Mouse (Mus musculus) B cell, adult 2 months (primary cell): ENCODE measurements at regions not wholly inside any gene's neighbourhood (a gene's known extent, or its start where the extent isn't known, plus 50 kb on each side); places are given as distances from the start of the nearest gene placed in this dataset.
"Not testable (repeated sequence)": the region's sequence is repeated elsewhere in the genome, so short reads cannot be mapped to it uniquely, and the experiment has no call there.

Source experiments
- DNase-seq, 2 experiments: peaks; one replicate each; pipeline ENCODE4 v3.0.0; 2022

DNA sequence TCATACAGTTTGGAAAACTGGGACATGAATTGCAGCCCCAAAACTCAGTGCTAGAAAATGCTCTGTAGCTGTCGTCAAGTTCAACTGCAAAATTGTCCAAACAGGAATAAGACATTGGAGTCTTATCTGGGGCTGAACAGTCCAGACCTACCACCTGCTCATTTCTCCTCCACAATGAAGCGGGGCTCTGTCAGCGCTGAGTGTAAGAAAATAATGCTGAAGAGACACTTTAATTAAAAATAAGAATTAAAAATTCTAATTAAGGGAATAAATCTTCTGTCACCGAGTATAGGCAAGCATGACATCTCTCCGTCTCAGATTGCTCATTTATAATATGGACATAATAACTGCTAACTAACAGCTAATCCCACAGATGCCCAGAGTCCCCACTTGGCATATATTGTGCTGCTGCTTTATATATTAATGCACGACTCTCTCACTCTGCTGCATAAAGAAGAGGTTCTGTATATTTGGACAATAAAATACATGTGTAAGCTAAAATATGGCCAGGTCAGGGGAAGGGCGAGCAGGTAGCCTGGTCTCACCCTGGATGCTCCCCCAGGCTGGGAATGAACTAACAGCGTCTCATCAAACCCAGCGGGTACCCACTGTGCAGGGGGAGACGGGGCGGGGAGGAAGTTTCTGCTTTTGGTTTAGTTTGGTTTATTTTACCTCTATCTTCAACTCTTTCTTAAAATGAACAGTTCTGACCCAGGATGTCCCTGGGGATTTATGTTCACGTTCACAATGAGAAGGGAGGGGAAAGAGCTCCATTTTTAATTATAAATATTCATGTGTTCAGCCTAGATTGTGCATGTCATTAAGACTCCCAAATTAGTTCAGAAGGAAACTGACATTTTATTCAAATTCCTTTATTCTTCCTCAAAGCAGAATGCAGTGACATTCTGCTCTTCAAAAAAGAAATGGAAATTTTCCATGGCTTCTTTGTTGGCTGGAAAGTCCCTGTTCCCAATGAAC is 544.9 kb downstream of the Pdcd6ip start:
- no peak for DNase-seq

DNA sequence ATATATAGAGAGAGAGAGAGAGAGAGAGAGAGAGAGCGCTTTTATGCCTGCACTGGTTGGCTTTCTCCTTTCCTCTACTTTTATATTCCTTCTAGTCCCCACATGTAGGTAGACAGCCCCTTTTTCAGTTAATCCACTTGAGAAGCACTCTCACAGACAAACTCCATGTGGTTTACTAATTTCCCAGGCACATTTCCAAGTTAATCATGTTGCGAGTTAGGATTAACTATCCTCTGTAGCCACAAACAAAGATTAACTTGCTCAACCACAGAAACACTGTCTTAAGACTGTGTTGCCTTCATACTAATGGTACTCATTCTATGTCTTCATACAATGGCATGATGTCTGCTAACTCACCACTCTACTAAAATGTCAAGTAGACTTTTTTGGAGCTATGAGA is 548.0 kb downstream of the Pdcd6ip start:
- no peak for DNase-seq

DNA sequence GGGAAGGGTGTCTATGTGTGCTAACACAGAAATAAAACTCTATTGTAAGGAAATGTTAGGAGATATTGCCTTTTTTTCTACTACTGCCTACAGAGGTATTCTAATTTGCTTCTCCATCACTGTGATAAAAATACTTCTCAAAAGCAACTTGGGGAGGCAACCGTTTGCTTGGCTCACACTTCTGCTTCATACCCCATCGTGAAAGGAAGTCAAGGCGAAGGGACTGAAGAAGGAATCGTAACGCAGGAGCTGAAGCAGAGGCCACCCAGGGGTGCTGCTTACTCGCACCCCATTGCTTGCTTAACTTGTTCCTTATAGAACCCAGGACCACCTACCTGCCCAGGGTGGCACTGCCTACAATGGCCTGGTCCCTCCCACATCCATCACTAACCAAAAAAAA is 550.0 kb downstream of the Pdcd6ip start:
- no peak for DNase-seq

DNA sequence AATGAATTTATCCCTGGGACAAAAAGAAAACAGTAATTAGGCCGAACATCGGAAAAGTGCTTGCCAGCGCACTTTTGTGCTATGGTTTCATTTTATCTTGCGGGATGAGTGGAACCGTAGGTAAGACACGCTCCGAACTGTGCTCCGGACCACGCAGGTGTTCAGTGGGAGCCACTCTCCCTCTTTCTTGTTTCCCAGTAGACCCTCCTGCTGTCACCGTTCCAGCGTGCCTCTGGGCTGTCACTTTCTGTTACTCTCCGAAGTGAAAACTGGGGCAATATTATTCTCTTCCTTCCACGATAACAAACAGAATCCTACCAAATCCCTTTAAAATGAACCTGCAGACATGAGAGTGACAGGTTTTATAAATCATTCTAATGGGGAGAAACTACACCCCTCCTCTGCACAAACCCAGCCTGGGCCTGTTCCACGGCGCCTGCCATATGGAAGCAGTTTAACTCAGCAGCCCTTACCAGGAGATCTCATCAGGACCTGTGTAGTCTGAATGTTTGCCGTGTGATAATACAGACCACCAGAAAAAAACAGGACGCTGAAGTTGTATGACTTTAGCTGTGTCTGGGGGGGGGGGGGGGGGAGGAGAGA is 550.5 kb downstream of the Pdcd6ip start:
- no peak for DNase-seq

DNA sequence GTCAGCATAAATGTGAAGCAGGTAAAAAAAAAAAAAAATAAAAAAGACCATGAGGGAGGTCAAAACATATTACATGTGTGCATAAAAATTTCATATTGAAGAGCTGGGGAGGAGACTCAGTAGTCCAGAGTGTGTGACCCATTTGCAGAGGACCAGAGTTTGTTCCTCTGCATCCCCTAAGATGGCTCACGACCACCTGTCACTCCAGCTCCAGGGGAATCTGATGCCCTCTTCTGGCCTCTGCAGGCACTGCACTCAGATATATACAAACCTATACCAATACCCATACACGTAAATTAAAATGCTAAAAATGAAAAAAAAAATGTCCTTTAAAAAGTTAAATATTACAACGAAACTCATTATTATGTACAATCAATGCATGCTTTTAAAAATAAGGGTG is 551.4 kb downstream of the Pdcd6ip start:
- no peak for DNase-seq

DNA sequence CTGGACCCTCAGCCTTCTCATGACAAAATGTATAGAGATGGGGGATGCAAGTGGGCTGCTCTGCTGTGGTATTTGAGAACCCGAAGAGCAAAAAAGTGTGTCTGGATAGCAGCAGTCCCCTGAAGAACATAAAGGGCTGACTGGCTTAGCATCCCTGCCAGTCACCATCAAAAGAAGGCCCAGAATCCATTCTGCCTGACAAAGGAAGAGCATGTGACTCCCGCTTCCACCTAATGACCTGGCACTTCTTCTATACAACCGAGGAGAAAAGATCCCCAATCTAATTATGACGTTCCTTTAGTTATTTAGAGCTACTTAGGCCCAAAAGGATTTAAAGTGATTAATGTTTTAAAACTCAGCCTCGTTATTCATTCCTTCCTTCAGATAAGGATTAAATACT is 559.0 kb downstream of the Pdcd6ip start:
- no peak for DNase-seq

DNA sequence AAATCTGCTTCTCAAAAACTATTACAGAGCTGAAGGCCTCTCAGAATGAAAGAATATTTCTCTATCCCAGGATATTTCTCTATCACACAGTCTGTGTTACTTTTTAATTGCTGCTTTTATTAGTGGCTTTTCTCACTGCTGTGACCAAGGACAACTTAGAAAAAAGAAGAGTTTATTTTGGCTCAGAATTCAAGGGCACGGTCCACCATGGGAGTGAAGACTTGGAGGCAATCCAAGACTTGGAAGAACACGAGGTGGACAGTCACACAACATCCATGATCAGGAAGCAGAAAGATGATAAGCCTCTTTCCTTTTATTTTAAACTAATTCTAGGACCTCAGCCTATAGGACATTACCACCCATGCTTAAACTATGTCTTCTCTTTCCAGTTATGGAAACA is 561.5 kb downstream of the Pdcd6ip start:
- no peak for DNase-seq

DNA sequence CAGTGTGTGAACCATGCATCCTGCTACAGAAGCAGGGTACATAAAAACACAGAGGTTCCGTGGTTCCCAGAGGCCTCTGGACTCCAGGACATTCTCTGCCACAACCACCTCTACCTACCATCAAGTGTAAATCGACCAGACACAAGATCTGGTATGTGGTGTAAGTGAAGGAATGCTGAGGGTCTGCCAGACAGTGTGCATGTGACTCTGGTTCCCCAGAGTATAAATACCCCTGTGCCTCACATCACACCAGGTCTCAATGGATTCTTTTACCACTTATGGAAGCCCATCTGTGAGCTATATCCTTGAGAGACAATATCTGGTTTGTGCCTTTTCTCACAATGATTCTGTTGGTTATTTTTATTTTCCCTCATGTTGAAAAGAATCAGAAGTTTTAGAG is 563.0 kb downstream of the Pdcd6ip start:
- no peak for DNase-seq

DNA sequence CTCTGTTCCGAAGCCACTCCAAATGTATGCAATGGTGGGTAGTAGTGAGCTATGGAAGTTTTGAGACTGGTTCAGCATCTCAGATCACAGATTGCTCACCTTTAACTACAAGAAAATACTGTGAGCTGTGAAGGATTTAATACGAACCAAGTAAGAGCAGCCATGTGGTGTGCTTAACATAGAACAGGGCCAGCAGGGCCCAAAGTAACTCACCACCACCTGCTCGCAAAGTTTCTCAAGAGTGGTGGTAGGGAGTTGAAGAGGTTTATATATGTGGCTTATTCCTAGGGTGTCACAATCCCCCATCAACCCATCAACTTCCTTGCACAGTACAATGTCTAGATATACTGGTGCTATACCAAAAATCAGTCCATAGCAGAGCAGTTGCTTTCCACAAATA is 573.4 kb downstream of the Pdcd6ip start:
- DNase-seq, result no peak

DNA sequence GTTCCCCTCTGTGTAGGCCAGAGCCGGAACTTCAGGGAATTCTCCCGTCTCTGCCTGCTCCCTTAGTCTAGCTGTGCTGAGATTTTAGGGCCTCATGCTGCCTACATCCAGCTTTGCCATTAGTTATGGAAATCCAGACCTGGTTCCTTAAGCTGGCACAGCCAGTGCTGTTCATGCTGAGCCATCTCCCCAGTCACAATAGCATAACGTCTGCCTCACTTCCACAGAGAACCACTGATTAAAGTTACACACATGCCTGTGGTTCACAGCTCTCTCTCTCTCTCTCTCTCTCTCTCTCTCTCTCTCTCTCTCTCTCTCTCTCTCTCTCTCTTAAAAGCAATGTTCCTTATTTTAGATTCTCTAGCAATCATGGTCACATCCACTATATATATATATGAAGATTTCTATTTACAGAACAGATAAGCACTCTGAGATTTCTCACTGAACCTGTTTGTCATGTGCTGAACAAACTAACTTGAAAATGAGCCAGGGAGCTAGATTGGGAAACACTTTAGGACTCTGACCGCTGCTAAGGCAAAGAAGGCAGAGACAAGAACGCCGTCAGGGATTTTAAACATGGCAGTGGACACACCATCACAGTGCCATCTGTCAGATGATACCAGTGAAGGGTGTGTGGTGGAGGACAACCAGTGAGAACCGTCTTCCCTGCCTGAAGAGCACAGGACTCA is 584.9 kb downstream of the Pdcd6ip start:
- no peak for DNase-seq

DNA sequence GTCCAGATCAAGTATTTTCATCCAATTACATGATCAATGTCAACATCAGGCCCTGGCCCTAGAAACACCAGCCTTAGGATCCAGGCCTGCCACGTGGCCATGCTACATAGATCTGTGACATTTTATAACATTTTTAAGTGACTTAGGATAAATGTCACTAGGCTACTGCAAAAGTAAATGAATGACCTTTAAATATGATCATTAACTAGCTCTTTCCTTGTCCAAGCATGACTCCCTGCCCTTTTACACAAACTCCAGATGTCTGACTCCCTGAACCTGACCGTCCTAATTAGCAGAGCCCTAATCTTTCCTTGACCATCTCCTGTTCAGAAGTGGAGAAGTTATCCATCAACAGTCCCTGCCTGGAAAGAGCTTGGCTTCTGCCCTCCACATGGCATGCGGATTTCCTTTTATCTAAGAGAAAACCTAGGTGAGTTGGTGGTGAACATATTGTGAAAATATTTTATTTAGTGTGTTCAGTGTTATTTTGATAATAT is 585.8 kb downstream of the Pdcd6ip start:
- no peak for DNase-seq

DNA sequence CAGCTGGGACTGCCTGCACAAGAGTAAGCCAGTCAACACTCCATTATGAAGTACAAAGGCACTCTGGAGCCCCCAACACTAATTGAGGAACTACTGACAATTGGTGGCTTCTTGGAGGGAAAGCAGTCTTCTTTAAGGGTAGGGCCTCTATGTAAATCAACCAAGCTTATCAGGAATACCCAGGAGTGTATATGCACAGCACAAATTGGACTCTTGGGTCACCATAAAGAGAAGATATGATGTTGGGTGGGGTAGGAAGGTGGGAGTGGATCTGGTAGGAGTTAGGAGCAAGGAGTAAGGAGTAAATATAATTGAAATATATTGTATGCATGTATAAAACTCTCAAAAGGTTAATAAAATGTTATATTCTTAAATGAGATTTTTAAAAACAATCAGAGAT is 587.7 kb downstream of the Pdcd6ip start:
- DNase-seq, result no peak

DNA sequence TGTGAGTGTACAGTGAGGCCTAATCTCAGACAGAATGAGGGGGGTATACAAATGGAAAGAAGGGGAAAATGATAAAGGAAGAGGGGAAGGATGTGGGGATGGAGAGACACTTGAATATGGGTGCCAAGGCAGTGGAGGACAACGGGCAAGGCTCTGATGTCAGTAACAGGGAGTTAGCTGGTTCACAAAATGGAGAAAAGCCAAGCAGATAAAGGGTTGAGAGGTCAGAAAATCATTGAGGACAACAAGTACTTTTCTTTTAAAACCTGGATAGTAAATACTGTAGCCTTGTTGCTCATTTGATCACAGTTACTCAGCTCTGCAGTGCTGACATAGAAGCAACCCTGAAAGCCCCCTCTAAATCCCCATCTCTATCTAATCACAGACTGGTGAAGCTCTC is 588.3 kb downstream of the Pdcd6ip start:
- DNase-seq, result no peak

DNA sequence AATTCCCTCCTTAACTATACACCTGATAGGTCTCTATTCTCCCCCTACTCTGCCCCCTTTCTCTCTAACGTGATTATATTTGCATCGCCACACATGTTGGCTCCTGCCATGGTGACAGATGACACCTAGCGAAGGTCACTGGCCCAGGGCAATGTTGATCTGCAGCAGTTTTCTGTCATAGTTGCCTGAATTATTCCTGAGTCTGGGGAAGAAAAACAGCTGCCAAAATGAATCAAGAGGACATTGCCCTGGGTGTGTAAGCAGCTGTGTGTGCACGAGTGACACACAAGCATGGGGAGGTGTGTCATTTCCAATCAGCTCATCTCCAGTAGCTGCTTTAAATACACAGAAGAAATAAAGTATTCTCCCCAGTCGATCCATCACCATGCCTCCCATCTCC is 592.5 kb downstream of the Pdcd6ip start:
- DNase-seq, result no peak

DNA sequence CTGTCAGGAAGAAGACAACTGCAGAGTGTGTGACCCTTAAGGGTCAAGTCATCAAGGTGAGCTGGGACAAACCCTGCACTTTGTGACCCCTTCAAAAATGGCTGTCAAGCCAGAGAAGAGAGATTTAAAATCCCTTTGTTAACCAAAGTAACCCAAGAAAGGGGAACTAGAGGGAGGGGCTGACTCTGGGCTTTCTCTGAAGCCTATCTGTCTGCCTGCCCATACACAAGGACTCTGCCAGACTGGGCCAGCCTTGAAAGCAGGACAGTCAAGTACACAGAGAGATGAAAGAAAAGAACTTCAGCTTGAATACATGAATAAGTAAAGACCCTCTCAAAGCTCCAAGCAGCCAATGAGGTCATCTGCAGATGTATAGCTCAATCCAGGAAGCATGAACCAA is 595.3 kb downstream of the Pdcd6ip start:
- no peak for DNase-seq

DNA sequence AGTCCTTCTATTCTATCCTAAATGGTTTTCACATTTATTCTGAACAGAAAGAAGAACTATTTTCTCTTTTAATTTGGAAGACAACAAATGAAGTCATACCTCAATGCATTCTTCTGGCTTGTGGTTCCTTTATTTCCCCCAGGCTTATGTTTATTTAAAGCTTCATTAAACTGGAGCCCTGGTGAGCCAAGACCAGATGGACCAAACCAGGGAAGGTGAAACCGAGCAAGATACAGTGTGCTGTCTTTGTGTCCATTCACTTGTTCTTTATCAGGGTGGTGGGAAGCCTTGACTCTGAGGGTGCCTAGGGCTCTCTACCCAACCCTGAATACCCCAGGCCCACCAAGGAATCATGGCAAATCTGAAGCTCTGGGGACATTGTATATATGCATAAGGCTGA is 606.3 kb downstream of the Pdcd6ip start:
- DNase-seq, result no peak

DNA sequence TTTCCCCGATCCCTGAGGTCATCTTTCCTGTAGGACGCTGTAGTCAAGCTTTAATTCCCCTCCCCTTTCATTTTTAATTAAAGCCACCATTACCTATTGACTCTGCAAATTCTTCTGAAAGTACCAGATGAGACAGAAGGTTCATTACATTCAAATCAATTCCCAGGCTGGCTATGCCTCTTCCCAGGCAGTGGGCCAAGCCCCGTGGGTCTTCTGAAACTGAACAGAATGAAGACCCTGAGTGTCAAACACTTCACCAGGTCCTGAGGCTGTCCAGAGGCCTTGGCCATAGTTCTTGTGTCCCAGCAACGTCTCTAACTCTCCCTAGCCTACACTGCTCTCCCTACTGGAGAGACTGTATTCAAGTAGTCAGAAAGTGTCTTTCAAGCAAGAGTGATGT is 607.4 kb downstream of the Pdcd6ip start:
- DNase-seq, result no peak

DNA sequence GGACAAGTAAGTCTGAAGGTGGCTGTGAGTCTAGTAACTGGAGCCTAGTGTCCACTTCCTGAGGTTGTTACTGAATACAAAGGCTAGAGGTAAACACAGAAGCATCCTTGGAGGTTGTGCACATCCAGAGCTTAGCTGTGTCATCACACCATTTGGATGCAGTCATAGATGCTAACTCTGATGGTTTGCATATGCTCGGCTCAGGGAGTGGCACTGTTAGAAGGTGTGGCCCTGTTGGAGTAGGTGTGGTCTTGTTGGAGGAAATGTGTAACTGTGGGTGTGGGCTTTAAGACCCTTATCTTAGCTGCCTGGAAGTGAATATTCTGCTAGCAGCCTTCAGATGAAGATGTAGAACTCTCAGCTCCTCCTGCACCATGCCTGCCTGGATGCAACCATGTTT is 612.6 kb downstream of the Pdcd6ip start:
- DNase-seq, result not testable (repeated sequence)

DNA sequence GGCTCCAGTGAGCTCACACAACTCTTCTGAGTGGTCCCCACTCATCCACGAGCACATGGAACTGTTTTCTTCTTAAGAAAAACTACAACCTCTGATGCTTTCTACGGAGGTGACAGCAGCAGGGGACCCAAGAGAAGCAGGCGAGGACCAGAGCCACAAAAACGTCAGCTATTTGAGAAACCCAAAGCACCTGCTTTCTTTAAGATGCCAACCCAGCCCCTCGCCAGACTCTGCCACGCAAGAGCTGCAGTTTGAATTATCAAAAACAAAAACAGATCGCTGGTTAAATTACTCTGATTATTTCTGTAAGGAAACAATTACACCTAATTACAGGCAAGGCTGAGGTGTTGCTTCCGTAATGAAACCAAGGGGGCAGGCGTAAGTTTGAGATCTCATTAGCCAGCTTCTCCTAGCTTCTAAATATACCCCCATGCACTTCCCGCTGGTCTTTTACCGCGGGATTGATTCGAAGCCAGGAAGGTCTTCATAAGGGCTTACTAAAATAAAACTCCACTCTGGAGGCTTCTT is 614.1 kb downstream of the Pdcd6ip start:
- DNase-seq, result no peak

DNA sequence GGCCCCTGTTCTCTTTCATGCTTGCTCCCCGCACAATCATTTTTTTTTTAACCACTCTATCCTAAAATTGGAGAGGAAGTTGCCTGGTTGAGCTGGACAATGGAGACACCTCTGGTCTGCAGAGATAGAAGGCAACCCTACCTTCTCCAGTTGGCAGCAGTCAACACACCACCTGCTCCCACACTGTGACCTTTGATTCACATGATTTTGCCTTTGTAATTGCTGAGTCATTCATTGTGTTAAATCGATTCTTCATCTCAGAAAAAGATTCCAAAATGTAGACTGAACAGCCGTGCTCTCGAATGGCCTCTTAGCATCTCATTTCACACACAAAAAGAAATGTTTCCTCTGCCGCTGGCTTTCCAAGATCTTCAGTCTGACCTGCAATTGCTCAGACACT is 616.2 kb downstream of the Pdcd6ip start:
- no peak for DNase-seq

DNA sequence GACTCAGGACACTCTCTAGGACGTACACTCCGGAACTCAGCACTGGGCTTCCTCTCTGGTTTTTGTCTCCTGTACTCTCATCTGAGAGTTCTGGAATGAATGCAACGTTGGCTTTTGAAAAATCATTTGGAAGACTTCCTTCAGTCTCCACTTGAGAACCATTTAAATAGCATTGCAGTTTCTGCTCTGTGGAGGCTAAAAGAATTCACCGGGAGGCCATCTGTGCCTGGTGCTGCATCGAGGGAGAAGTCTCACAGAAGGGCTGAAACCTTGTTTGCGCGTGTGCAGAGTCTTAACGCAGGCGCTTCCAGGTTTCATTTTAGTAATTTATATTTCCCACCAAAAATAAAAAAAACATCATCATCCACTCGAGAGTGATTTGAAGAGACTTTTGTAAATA is 620.3 kb downstream of the Pdcd6ip start:
- no peak for DNase-seq

DNA sequence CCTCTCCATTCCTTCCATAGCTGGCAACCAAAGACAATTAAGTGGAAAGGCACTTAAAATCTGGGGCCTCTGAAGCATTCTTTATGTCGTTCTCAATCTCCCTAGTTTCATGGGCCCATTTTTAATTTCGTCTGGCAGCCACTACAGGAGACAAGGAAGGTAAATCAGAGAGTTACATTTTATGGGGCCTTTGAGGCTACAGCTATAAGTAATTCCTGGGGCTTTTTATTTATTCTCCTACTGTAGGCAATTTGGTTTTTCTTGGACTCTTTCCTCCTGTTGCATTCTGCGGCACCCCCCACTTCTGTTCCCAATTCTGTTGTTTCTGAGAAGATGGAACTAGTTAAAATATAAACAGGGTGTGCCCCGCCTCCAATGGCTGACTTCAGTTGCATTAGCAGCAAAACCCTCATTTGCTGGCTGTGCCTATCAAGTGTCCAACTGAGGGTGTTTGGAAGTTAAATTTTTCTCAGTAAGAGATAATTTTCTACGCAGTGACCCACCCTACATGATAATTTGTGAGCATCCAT is 622.7 kb downstream of the Pdcd6ip start:
- no peak for DNase-seq

DNA sequence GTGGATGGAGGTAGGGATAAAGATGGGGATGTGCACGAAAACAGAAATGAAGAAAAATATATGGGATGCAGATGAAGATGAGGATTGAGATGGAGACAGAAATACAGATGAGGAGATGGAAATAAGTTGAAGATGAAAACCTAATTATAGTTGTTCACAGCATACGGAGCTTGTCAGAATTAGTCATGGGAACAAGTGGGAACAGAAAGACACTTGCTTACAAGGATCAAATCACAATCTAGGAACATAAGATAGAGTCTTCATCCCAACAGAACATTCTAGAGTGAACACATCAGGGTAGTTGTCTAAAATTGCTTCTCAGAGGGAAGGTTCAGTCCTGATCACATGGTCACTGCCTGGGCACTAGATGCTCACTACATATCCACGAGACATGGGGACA is 633.2 kb downstream of the Pdcd6ip start:
- DNase-seq, result no peak
